Mouse (Mus musculus): ENCODE measurements at regions not wholly inside any gene's neighbourhood (a gene's known extent, or its start where the extent isn't known, plus 50 kb on each side); places are given as distances from the start of the nearest gene placed in this dataset.

DNA sequence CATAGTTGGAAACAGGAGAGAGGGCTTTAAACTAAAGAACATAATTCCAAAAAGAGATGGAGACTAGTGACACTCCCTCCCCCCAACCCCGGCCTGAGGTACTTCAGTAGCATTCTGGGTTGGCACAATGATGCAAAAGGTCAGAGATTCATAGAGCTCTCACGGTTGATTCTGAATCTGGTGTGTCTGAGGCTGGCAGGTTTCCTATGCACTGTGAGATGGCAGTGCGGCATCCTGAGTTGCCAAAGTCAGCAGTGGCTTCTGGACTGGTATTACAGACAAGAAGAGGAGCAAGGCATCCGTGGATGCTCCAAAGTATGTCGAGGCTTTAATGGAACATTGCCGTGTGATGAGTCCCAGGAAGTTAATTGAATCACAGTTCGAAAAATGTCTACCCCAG lies 2791.8 kb upstream of the Gm7489 start:
- no peak for DNase-seq
- intact Hi-C loops (cut with DNase I): no loop called here

DNA sequence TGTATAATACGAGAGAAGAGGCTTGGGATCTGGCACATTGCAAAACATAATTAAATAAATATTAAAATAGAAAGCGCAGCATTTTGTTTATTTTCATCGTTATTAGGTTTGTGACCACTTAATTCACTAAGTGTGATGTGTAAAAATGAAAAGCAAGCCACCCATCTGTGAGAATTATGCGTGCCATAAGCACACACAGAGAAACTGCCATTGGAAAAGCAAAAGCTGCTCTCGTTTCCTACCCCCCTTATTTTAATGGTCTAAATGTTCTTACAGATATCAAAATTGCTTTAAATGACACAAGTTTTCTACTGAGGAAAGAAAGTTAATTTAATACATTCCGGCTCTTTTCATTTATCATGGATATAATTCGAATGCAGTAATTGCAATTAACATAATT lies 2780.8 kb upstream of the Gm7489 start:
- no peak for DNase-seq
- intact Hi-C loops (cut with DNase I): no loop called here

DNA sequence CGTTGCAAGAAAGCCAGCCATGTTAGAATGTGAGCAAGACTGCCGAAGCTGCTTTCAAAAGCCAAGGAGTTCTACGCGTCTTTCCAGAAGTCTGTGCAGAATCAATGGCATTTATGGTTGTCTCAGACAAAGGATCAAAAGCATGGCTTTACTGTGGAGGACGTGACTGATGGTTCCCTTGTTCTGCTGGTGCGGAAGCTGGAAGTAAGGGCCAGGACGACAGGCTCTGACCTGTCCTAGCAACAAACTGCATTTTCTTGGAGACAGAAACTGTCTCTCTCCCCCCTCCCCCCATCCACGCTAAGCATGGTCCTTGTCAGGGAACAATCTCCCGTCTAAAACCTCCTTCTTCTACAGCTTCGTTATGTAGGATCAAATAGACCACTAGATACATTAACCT lies 2780.3 kb upstream of the Gm7489 start:
- intact Hi-C loops (cut with DNase I): no loop called here
- DNase-seq: no peak

GRCm38 (mm10) chr15:51104796-51105195 lies 2779.9 kb upstream of the Gm7489 start:
- intact Hi-C loops (cut with DNase I): no loop called here
- DNase-seq: no peak

GRCm38 (mm10) chr15:51105359-51106008 lies 2779.2 kb upstream of the Gm7489 start:
- intact Hi-C loops (cut with DNase I): no loop called here
- no peak for DNase-seq

DNA sequence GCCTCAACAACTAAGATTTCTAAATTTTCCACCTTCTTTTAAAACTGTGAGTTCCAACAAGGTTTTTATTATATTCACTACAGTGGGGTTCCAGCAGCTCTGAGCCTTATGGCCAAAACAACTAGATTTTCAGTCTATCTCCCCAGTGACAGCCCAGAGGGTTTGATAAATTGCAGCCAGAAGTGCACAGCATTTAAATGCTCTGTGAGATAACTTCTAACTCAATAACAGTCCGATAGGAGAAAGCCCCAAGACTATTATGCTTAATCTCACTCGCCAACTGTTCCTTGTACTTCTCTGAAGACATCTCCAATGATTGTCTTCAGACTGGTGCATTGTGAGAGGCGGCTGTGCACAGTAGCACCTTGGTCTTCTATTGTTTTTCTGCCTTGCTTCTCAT lies 2774.5 kb upstream of the Gm7489 start:
- DNase-seq: no peak
- intact Hi-C loops (cut with DNase I): no loop called here

DNA sequence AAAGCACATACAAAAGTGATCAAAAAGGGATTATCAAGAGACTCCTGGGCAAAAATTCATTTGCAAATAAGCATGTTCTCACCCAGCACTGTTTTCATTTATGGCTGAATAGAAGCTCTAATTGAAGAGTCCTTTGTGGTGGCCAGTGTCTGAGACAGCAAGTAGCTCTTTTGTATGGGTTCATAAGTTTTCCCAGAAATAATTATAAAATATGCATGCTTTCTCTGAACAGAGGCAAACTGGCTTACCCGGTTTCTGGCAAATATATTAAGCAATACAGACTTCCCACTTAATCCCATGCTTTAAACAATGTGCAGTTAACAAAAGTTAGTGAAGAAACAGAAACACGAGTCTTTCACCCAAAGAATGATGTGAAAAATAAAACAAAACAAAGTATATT lies 2758.8 kb upstream of the Gm7489 start:
- intact Hi-C loops (cut with DNase I): no loop called here
- no peak for DNase-seq

GRCm38 (mm10) chr15:51131017-51131416 lies 2753.7 kb upstream of the Gm7489 start:
- DNase-seq: no peak
- intact Hi-C loops (cut with DNase I): no loop called here

- DNase-seq: no peak
- intact Hi-C loops (cut with DNase I): no loop called here
These were observed 2748.6 kb upstream of the Gm7489 start for GRCm38 (mm10) chr15:51136121-51136520.

DNA sequence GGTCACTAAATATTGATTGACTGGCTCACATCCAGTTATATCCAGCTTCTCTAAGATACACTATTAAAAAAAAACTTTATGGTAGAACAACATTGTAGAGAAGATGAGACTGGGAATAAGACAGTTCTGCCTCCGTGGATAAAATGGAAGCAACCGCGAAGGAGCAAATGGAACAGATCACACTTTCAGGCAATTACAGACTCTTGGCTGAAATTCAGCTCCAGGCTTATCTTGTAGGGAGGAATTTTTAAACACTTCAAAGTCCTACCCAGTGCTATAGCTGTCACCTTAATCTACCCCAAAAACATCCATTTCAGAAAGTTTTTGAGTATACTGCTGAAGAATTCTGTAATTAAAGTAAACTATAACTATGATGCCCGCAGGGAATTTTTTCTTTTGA lies 2745.2 kb upstream of the Gm7489 start:
- intact Hi-C loops (cut with DNase I): no loop called here
- DNase-seq: no peak

DNA sequence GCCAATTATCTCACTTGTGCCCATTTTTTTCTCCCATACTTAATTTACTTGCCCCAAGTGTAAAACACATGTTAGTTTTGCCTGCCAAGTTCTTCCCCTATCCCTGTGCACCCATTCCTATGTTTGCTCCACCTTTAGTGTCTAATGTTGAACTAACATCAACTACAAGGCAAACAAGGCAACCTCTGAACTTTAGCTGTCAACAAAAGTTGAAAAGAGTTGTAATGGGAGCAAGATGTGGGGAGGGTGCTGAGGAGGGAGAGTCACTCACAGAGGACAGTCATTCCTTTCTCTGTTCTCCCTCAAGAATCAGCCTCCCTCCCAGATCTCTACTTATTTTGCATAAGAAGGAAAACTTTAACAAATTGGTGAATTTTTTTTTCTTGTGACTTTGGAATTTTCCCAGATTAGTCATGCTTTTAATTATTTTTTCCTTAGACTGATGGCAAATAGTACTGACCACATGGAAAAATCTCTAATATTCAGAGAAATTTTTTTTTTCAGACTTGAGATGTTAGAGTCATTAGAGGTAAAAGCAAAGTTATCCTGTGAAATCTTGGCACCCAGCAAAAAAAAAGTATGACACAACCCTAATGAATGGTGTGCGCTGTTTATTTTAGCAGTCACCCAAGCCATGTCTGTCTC lies 2710.6 kb upstream of the Gm7489 start:
- intact Hi-C loops (cut with DNase I): loop anchor here (10.0 kb wide), 1 partner anchor 489 kb away; no protein-coding TSS in a partner anchor
- no peak for DNase-seq

- intact Hi-C loops (cut with DNase I): loop anchor here (10.0 kb wide), 1 partner anchor 492 kb away; no protein-coding TSS in a partner anchor
- DNase-seq: peak in 1 of 2 experiments; percentile 11
These were observed 2708.2 kb upstream of the Gm7489 start for GRCm38 (mm10) chr15:51176466-51176865.

DNA sequence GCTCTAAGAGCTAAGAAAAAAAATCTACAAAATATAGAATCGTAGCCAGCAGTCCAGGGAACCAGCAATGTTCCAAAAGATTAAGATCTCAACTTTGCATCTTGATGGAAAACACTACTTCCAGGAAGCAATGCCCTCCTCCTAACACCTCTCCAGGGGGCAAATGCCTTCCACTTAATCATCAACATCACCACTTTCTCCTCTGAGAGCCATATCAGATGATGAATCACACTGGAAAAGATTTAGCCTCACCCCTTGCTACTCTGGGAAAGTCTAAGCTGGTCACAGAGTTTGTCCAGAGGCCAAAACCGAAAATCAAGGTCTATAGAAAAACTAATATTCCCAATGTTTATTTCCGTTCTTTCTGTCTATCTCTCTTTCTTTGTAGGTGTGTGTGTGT lies 2695.6 kb upstream of the Gm7489 start:
- no peak for DNase-seq

GRCm38 (mm10) chr15:51197466-51198158 lies 2687.1 kb upstream of the Gm7489 start:
- intact Hi-C loops (cut with DNase I): no loop called here
- DNase-seq: no peak

More for the DNA sequence above, 2695.6 kb upstream of the Gm7489 start:
- intact Hi-C loops (cut with DNase I): no loop called here

DNA sequence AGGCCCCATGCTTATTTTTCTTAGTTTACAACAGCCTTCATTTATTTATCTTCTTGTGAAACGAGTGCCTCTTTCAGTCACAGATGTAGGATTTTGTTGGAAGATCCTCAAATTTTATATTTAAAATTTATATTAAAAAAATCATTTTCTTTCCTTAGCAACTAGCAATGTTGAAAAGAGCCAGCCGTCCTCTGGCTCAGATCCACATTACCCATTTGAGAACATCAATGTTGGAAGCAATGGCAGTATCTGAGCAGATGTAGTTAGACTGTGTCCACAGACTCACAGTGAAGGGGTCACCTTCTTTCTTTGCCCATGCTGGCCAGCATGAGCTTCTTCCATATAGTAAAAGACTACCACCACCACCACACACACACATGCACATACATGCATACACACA lies 2681.4 kb upstream of the Gm7489 start:
- DNase-seq: no peak
- intact Hi-C loops (cut with DNase I): no loop called here

DNA sequence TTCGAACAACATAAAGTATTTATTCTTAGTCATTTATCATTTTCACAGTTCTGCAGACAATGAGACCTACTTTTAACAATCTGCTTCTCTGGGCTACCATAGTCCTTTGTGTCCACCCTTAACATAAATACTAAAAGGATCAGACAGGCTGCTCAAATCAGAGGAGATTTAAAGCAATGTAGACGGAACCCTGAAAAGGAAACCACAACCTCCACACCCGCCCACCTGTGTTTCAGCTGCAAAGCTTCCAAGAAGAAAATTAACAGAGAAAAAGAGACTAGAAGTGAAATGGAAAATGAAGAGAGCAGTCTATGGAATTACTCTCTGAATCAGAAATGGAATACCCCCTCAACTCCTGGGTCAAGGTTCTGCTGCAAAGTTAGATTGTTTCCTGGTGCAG lies 2678.7 kb upstream of the Gm7489 start:
- DNase-seq: no peak

GRCm38 (mm10) chr15:51206773-51207172 lies 2677.9 kb upstream of the Gm7489 start:
- no peak for DNase-seq
- intact Hi-C loops (cut with DNase I): no loop called here

More for the DNA sequence above, 2678.7 kb upstream of the Gm7489 start:
- intact Hi-C loops (cut with DNase I): no loop called here

GRCm38 (mm10) chr15:51234873-51235272 lies 2649.8 kb upstream of the Gm7489 start:
- no peak for DNase-seq

DNA sequence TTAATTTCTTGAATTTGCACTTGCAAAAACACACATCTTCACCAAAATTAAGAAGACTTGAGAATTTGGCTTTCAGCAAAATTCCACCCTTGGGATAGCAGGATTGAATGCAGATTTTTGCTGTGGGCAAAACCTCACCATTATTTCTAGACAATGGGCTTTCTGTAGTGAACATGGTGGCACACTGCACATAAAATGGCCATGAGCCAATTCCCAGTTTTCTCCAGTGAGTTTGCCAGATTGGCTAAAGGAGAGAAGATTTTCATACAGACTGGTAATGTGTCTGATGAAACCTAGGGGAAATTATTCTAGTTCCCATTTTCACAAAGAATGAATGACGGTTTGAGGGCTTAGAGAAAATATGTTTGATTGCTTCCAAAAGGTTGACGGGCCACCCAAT lies 2640.1 kb upstream of the Gm7489 start:
- intact Hi-C loops (cut with DNase I): no loop called here
- DNase-seq: no peak

More at GRCm38 (mm10) chr15:51234873-51235272, 2649.8 kb upstream of the Gm7489 start:
- intact Hi-C loops (cut with DNase I): no loop called here

DNA sequence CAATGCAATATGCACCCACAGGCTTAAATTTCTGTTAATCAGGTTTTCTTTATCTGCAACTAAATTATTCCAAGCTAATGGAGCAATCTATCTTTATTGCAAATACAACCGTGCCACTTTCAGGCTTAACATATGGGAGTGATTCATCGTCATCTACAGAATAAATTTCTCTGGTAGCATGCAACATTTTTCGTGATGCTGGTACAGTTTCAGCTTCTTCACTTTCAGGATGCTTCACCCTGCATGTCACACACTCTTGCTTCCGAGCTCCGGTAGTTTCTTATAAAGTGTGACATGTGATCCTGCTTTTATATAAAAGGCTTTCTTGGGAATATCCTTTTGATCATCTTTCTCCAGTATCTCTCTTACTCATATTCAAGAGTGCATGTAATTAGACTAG lies 2637.4 kb upstream of the Gm7489 start:
- DNase-seq: no peak
- intact Hi-C loops (cut with DNase I): loop anchor here (5.0 kb wide), 1 partner anchor 540 kb away; no protein-coding TSS in a partner anchor

GRCm38 (mm10) chr15:51248034-51248788 lies 2636.5 kb upstream of the Gm7489 start:
- intact Hi-C loops (cut with DNase I): loop anchor here (5.0 kb wide), 1 partner anchor 539 kb away; no protein-coding TSS in a partner anchor
- peak in 1 of 2 experiments; percentile 24 for DNase-seq
